Mouse (Mus musculus) MEL (cell line): ENCODE results near the gene Clec12a. TPM values are rescaled to one million over a fixed set of nuclear protein-coding genes. Genes with fewer than 3 reads are reported as not detected.

Source experiments
- DNase-seq: peaks from one replicate; pipeline ENCODE4 v3.0.0; 2011; ENCODE audit warnings: low read depth, low spot score
- H3K27ac ChIP-seq: 2 replicates; pipeline ENCODE4 v1.5.1; 2012; ENCODE audit warnings: low read depth, mild to moderate bottlenecking, control low read depth, low read length, moderate library complexity; ENCODE audit not compliant: control insufficient read depth
- H3K27me3 ChIP-seq, 2 experiments: fragments of 150-350 bp in 1 of 2; sonication (generic) in 1 of 2; 2 replicates each; pipeline ENCODE4 v1.6.1; 2012; ENCODE audit warnings: low read length in 2 of 2, mild to moderate bottlenecking in 2 of 2, improper control_type of control experiment in 1 of 2, moderate library complexity in 1 of 2; ENCODE audit not compliant: insufficient read depth in 2 of 2, control insufficient read depth in 1 of 2
- H3K36me3 ChIP-seq, 2 experiments: 2 replicates each; pipeline ENCODE4 v1.6.1; 2012 to 2014; ENCODE audit warnings: low read length in 2 of 2, improper control_type of control experiment in 1 of 2, inconsistent platforms in 1 of 2, mild to moderate bottlenecking in 1 of 2; ENCODE audit not compliant: insufficient read depth in 2 of 2, control insufficient read depth in 1 of 2
- H3K4me1 ChIP-seq, 2 experiments: fragments of 150-350 bp in 1 of 2; sonication (generic) in 1 of 2; 2 replicates each; pipeline ENCODE4 v1.6.1; 2012; ENCODE audit warnings: low read length in 2 of 2, improper control_type of control experiment in 1 of 2, mild to moderate bottlenecking in 1 of 2; ENCODE audit not compliant: insufficient read depth in 2 of 2, control insufficient read depth in 1 of 2
- H3K4me3 ChIP-seq, 2 experiments: fragments of 150-350 bp in 1 of 2; sonication (generic) in 1 of 2; 2 replicates each; pipeline ENCODE4 v1.5.1; 2012; ENCODE audit warnings: low read depth in 2 of 2, low read length in 2 of 2, mild to moderate bottlenecking in 2 of 2, moderate library complexity in 2 of 2, control low read depth in 1 of 2, improper control_type of control experiment in 1 of 2; ENCODE audit not compliant: control insufficient read depth in 1 of 2, insufficient read depth in 1 of 2
- H3K79me2 ChIP-seq: 2 replicates; pipeline ENCODE4 v1.6.1; 2012; ENCODE audit warnings: mild to moderate bottlenecking, low read length, moderate library complexity; ENCODE audit not compliant: control insufficient read depth, poor library complexity, insufficient read depth
- H3K9ac ChIP-seq: 2 replicates; pipeline ENCODE4 v1.6.1; 2012; ENCODE audit warnings: low read depth, mild to moderate bottlenecking, control low read depth, low read length, moderate library complexity; ENCODE audit not compliant: control insufficient read depth, poor library complexity, severe bottlenecking
- H3K9me3 ChIP-seq: fragments of 150-350 bp; sonication (generic); replicated peaks from 2 replicates; pipeline ENCODE4 v1.6.1; 2012; ENCODE audit warnings: mild to moderate bottlenecking, low read length, improper control_type of control experiment, moderate library complexity; ENCODE audit not compliant: insufficient read depth
- ELF1 ChIP-seq: IDR thresholded peaks from 2 replicates; pipeline ENCODE4 v1.6.1; 2014; ENCODE audit warnings: low read depth, mild to moderate bottlenecking, inconsistent platforms, low read length, improper control_type of control experiment, moderate library complexity
- ETS1 ChIP-seq: IDR thresholded peaks from 2 replicates; pipeline ENCODE4 v1.6.1; 2012; ENCODE audit warnings: low read depth, mild to moderate bottlenecking, inconsistent platforms, low read length, improper control_type of control experiment, moderate library complexity
- GABPA ChIP-seq: IDR thresholded peaks from 2 replicates; pipeline ENCODE4 v1.6.1; 2012; ENCODE audit warnings: low read depth, mild to moderate bottlenecking, inconsistent platforms, low read length, improper control_type of control experiment, moderate library complexity
- GATA1 ChIP-seq: IDR thresholded peaks from 2 replicates; pipeline ENCODE4 v1.6.1; 2011; ENCODE audit warnings: low read depth, low read length, improper control_type of control experiment
- JUND ChIP-seq: IDR thresholded peaks from 2 replicates; pipeline ENCODE4 v1.6.1; 2011; ENCODE audit warnings: low read depth, mild to moderate bottlenecking, improper control_type of control experiment, low read length
- MAZ ChIP-seq: IDR thresholded peaks from 2 replicates; pipeline ENCODE4 v1.6.1; 2012; ENCODE audit warnings: low read depth, mild to moderate bottlenecking, inconsistent platforms, low read length, improper control_type of control experiment
- MYC ChIP-seq: IDR thresholded peaks from 2 replicates; pipeline ENCODE4 v1.6.1; 2011; ENCODE audit warnings: low read depth, mild to moderate bottlenecking, low read length, improper control_type of control experiment, moderate library complexity
- NRF1 ChIP-seq: IDR thresholded peaks from 2 replicates; pipeline ENCODE4 v1.6.1; 2014; ENCODE audit warnings: low read depth, mild to moderate bottlenecking, inconsistent platforms, low read length, improper control_type of control experiment, moderate library complexity; ENCODE audit not compliant: poor library complexity, insufficient read depth, severe bottlenecking
- POLR2A ChIP-seq, 2 experiments: IDR thresholded peaks; 2 replicates each; pipeline ENCODE4 v1.6.1; 2011 to 2012; ENCODE audit warnings: low read length in 2 of 2, mild to moderate bottlenecking in 2 of 2, control low read depth in 1 of 2, improper control_type of control experiment in 1 of 2, low read depth in 1 of 2, moderate library complexity in 1 of 2; ENCODE audit not compliant: control insufficient read depth in 1 of 2, insufficient read depth in 1 of 2, poor library complexity in 1 of 2
- POLR2AphosphoS2 ChIP-seq: IDR thresholded peaks from 2 replicates; pipeline ENCODE4 v1.6.1; 2011; ENCODE audit warnings: low read length, improper control_type of control experiment
- POLR2AphosphoS5 ChIP-seq: IDR thresholded peaks from 2 replicates; pipeline ENCODE4 v1.6.1; 2012; ENCODE audit warnings: low read depth, borderline replicate concordance, mild to moderate bottlenecking, inconsistent platforms, low read length, moderate library complexity, mixed read lengths
- RAD21 ChIP-seq: IDR thresholded peaks from 2 replicates; pipeline ENCODE4 v1.6.1; 2011; ENCODE audit warnings: mild to moderate bottlenecking, low read depth, low read length, improper control_type of control experiment
- SMC3 ChIP-seq: IDR thresholded peaks from 2 replicates; pipeline ENCODE4 v1.6.1; 2011; ENCODE audit warnings: low read depth, low read length, improper control_type of control experiment
- TAL1 ChIP-seq: IDR thresholded peaks from 2 replicates; pipeline ENCODE4 v1.6.1; 2012; ENCODE audit warnings: mild to moderate bottlenecking, inconsistent platforms, low read length, moderate library complexity, mixed read lengths
- UBTF ChIP-seq: IDR thresholded peaks from 2 replicates; pipeline ENCODE4 v1.6.1; 2012; ENCODE audit warnings: low read depth, mild to moderate bottlenecking, inconsistent platforms, low read length, improper control_type of control experiment, moderate library complexity, borderline replicate concordance; ENCODE audit not compliant: insufficient read depth
- USF1 ChIP-seq: IDR thresholded peaks from 2 replicates; pipeline ENCODE4 v1.6.1; 2014; ENCODE audit warnings: low read depth, mild to moderate bottlenecking, inconsistent platforms, low read length, improper control_type of control experiment, moderate library complexity
- ZC3H11A ChIP-seq: IDR thresholded peaks from 2 replicates; pipeline ENCODE4 v1.6.1; 2012; ENCODE audit warnings: low read depth, mild to moderate bottlenecking, inconsistent platforms, low read length, improper control_type of control experiment
- polyA plus RNA-seq, 2 experiments: library from polyadenylated mRNA; stranded (reverse) in 1 of 2; unstranded in 1 of 2; fragments of >175 nt in 1 of 2; fragments of >200 nt in 1 of 2; gene quantifications; 2 replicates each; pipeline versions ENCODE4 v1.2.1 to v1.2.4; 2012; ENCODE audit warnings: low replicate concordance in 2 of 2, low read depth in 1 of 2; ENCODE audit not compliant: insufficient read length in 2 of 2, insufficient read depth in 1 of 2, missing spikeins in 1 of 2
- total RNA-seq: library from RNA; depleted of rRNA; stranded (reverse); fragments of 300-350 nt; gene quantifications from 2 replicates; pipeline ENCODE4 v1.2.3, GENCODE M21; 2012

Clec12a gene
- total and polyA plus RNA-seq, 3 experiments, result not detected

DNA sequence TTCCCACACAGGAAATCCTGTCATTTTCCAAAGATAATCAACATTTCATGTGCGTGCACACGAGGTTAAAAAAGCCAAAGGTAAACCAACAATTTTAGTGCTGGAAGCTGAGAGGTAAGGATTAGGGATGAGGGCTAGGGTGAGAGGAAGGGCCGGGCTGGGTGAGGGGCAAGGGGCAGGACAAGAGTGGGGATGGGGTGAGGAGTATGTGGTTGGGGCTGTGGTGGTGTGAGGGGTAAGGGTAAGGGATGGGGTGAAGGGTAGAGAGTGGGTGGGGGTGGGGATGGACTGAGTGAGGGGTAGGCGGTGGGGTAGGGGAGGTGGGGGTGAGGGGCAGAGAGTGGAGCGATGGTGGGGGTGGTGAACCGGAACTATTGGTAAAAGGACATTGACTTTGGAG lies 51.2 kb downstream of the Clec12a start:
- no peaks in the 10 kb centered on the region for H3K79me2 ChIP-seq
- no peak overlapping the region for H3K4me3 ChIP-seq
- no peaks in the 10 kb centered on the region for H3K4me1 ChIP-seq
- no peak overlapping the region for H3K9ac ChIP-seq
- H3K36me3 ChIP-seq, result no peaks in the 10 kb centered on the region
- peaks cover 0 to 3% of the 10 kb centered on the region in 2 experiments; a peak in 1 of 4 replicates for H3K27me3 ChIP-seq
- H3K9me3 ChIP-seq, result no peaks in the 10 kb centered on the region
- H3K27ac ChIP-seq, result no peak overlapping the region
- DNase-seq, result no peak
- no peak for TF ChIP-seq SMC3
- TF ChIP-seq GATA1, result no peak
- no peak for TF ChIP-seq UBTF
- no peak for TF ChIP-seq RAD21
- TF ChIP-seq MYC, result no peak
- TF ChIP-seq GABPA, result no peak
- no peak for TF ChIP-seq ETS1
- TF ChIP-seq ELF1, result no peak
- no peak for TF ChIP-seq USF1
- no peak for TF ChIP-seq NRF1
- no peak for TF ChIP-seq JUND

DNA sequence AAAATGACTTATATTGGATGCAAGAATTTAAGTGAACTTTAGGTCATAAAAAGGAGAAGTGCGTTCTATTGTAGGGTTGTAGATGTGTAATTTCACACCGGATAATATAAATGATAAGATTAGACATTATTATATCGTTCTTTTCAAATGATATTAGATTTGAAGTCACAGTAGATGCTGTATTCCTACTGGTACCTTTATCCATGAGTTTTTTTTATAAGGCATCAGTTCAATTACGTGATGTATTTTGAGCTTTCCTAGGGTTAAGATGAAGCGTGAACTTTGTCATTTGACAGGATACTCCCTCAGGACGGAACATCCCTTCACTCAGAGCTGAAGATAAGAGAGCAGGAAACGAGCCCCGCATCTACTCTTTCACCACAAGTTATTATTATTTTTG lies 54.5 kb downstream of the Clec12a start, which contains the start of gene Clec1b:
Gene Clec1b (plus strand): TSS at position 301 of the 400 bp plus-strand sequence.
- Histone ChIP-seq H3K79me2 (no peaks in the 10 kb centered on the region), H3K27me3 (peaks cover 0 to 3% of the 10 kb centered on the region in 2 experiments; a peak in 2 of 4 replicates), H3K9me3 (no peaks in the 10 kb centered on the region), H3K36me3 (no peaks in the 10 kb centered on the region), H3K4me1 (no peaks in the 10 kb centered on the region), H3K27ac (no peak within 1 kb of the TSS), H3K9ac (no peak within 1 kb of the TSS), H3K4me3 (no peak within 1 kb of the TSS)
- TF ChIP-seq TAL1 (no peak), POLR2A (IDR thresholded peaks at IDR 0.05; ENCODE audit: control insufficient read depth in 1 of 2, insufficient read depth in 1 of 2, low read depth in 1 of 2, low read length in 2 of 2, poor library complexity in 1 of 2) (no peak), MAZ (no peak), POLR2AphosphoS2 (no peak), POLR2AphosphoS5 (no peak), ZC3H11A (no peak)
- DNase-seq, result no peak
